Mouse (Mus musculus): ENCODE measurements around the gene Il3ra.

The Il3ra gene

GRCm38 (mm10) chr14:14345948-14346812 lies at the start of gene Il3ra:
Gene Il3ra, plus strand, starts transcription at chr14:14346275.
- peak; percentile 87 to 90 for DNase-seq (ENCODE audit: low spot score in 2 of 2)

- DNase-seq (ENCODE audit: low spot score in 2 of 2), result peak in 1 of 2 experiments; percentile 21
Observed at GRCm38 (mm10) chr14:14308938-14309337, 37.1 kb upstream of the Il3ra start.

GRCm38 (mm10) chr14:14309416-14309815 lies 36.7 kb upstream of the Il3ra start:
- no peak for DNase-seq (ENCODE audit: low spot score in 2 of 2)

DNA sequence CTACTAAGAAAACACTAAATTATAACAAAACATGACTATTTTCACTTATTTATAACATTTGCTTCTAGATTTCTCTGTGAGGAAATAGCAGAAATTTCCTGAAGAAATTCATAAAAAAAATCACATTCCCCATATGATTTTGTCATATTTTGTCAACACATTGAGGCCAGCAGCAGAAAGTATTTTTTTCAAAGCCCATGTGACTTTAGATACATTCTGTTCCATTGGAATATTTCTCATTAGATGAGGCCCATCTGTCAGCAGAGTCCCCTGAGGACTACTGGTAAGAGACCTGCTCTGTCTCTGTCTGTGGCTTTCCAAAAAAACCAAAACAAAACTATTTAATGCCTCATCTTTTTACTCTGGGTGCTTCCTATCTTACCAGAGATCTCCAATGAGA lies 23.5 kb upstream of the Il3ra start, which contains the start of gene Olfr31:
Gene Olfr31 (plus strand): TSS at position 301 of the 400 bp plus-strand sequence.
- no peak for DNase-seq (ENCODE audit: low spot score in 2 of 2)

DNA sequence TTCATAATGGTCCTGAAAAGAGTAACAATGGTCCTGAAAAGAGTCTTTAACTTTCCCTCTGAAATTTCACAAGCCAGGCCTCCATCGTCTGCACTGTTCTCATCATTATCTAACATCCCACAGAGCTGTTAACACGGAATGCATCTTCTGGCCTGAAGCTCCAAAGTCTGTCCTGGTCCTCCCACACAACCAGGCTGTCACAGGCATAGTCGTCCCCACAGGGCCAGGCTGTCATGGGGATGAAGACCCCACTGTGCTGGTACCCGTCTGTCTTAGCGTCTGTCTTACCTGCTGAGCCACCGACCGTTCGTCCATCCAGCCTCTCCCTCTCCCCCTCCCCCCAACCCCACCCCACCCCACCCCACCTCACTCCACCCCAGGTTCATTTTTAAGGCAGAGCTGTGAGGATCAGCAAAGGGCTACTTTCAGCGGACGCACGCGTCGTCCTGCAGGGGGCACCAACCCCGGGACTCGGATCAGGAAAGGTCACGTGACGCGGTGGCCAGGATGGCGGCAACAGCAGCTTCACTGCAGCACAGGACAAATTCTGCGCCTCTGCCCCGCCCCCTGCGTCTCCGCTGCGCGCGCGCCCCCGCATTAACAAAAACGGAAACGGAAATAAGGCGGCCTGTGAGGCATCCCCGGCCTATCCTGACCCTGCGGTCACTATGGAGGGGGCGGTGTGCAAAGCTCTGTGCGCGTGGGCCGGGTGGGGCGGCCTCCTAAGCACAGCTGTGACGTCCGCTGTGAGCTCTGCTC lies 783 bp upstream of the Il3ra start:
- DNase-seq (ENCODE audit: low spot score in 2 of 2), result peak; percentile 91 to 92

DNA sequence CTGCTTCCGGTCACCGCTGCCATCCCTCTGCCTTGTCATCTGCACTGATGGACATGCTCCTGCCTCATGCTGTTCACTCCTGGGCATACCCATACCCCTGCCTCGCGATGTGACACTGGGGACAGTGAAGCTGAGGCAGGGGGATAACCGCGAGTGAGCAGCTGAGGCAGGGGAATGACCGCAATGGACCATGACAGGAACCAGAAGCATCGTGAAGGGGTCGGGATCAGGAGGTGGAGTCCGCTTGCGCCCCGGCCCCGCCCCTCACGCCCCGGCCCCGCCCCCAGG lies 682 bp downstream of the Il3ra start:
- DNase-seq (ENCODE audit: low spot score in 2 of 2), result peak in 1 of 2 experiments; percentile 57

- DNase-seq (ENCODE audit: low spot score in 2 of 2), result peak; percentile 72 to 82
Observed at GRCm38 (mm10) chr14:14347151-14347835, 1.2 kb downstream of the Il3ra start.

DNA sequence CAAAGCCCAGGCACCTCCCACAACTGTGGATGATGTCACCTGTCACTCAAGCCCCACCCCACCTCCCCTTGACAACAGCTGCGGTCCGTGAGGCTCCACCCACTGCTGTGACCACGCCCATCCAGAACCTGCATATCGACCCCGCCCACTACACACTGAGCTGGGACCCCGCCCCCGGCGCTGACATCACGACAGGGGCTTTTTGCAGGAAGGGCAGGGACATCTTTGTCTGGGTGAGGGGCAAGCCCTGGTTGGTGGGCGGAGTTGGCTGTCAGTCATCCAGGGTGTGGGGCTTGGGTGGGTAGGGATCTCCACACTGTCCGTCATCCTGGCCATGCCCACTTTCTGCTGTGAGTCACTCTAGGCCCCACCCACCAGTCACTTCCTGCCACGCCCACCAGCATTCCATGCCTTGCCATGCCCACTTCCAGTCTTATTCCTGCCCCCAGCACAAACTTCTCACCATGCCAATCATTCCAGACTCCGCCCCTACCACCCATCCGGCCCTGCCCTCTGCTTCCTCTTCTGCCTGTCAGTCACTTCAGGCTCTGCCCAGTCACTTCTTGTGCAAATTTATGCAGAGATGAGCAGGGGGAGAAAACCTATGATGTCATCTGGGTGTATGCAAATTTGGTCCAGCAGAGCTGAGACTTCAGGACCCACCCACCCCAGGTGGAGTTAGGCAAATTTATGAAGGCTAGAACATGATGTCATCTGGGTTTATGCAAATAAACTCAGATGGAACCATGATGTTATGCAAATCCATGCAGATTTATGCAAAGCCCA lies 2.0 kb downstream of the Il3ra start:
- peak; percentile 79 to 88 for DNase-seq (ENCODE audit: low spot score in 2 of 2)

DNA sequence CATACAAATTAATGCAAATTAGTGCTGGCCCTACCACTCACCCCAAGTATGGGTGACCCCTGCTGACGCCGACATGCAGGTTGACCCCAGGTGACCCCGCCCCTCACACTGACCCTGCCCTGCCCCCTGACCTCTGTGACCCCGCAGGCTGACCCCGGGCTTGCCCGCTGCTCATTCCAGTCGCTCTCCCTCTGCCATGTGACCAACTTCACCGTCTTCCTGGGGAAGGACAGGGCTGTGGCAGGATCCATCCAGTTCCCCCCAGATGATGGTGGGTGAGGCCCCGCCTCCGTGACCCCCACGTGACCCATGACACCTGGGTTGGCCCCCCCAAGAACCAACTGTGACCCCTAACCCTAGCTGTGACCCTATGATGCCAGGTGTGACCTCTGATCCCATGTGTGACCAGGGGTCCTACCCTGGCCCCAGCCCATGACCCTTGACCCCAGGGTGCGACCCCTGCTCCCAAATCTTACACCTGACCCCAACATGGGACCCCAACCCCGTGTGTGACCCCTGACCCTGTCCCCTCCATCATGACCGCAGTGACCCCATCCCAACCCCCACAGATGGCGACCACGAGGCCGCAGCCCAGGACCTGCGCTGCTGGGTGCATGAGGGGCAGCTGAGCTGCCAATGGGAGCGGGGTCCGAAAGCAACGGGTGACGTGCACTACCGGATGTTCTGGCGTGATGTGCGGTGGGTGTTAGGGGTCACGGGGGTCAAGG lies 2.8 kb downstream of the Il3ra start:
- DNase-seq (ENCODE audit: low spot score in 2 of 2), result peak; percentile 60 to 64

GRCm38 (mm10) chr14:14349485-14350262 lies 3.6 kb downstream of the Il3ra start:
- DNase-seq (ENCODE audit: low spot score in 2 of 2), result peak; percentile 52 to 58

- DNase-seq (ENCODE audit: low spot score in 2 of 2), result peak; percentile 40 to 47
Observed at GRCm38 (mm10) chr14:14350263-14351147, 4.4 kb downstream of the Il3ra start.

DNA sequence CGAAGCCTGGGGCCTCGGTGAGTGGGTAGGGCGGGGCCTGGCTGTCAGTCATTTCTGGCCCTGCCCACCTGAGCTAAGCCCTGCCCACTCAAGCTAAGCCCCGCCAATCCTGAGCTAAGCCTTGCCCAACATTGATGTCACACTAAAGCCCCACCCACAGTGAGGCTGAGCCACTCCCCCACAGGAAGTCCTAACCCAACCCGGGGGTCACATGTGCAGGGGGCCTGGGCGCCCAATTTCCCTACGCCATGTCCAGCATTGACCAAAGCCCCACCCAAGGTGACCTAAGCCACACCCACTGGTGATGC lies 5.0 kb downstream of the Il3ra start:
- peak in 1 of 2 experiments; percentile 29 for DNase-seq (ENCODE audit: low spot score in 2 of 2)

DNA sequence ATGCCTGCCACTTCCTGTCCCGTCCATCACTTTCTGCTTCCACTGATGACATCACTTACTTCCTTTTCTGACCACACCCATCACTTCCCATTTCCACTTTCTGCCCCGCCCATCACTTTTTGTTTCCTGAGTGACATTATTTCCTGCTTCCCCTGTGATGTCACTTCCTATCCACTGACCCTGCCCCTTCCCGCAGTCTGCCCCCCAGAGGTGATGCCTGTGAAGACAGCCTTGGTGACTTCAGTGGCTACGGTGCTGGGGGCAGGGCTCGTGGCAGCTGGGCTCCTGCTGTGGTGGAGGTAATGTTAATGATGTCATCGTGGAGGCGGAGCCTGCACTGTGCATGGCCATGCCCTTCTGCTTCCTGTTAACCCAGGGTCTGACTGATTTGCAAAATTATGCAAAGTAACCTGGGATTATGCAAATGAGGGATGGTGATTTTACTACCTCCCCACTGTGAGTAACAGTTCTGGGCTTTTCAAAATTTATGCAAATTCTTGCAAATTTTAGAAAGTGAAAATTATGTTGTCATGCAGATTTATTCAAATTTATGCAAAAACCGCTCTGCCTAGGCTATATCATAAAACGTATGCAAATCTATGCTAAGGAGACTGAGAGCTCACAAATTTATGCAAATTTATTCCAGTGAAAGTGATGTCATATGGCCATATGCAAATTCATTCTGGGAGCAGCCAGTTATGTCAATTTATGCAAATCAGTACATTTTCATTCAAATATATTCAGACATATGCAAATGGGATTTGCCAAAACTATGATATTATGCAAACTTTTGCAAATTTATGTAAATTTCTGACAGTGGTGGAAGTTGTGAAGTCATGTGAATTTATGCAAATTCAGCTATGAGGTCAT lies 5.9 kb downstream of the Il3ra start:
- DNase-seq (ENCODE audit: low spot score in 2 of 2), result peak; percentile 50 to 64

DNA sequence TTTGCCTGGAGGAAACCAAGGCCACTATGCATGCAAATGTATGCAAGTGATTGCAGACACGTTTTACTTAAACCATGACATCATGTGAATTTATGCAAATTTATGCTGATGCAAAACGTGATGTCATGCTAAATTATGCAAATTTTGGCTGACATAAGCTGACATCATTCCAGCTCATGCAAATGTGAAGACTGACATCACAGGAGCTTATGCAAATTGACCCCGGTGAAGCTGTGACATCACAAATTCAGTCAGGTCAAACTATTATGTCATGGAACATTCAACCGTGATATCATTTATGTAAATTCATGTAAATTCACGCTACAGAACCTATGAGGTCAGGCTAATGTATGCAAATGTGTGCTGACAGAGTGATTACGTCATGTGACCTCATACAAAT lies 6.5 kb downstream of the Il3ra start:
- peak in 1 of 2 experiments; percentile 41 for DNase-seq (ENCODE audit: low spot score in 2 of 2)

- DNase-seq (ENCODE audit: low spot score in 2 of 2), result peak in 1 of 2 experiments; percentile 29
Observed at GRCm38 (mm10) chr14:14353081-14353732, 7.1 kb downstream of the Il3ra start.

- peak in 1 of 2 experiments; percentile 35 for DNase-seq (ENCODE audit: low spot score in 2 of 2)
Observed at GRCm38 (mm10) chr14:14353740-14354510, 7.8 kb downstream of the Il3ra start.

Data from right cerebral cortex, postnatal 10 days (tissue).